Mouse (Mus musculus) kidney, adult 2 months (tissue): ENCODE data around the gene Bsn.

ENCODE experiments used
- CTCF ChIP-seq: fragments of 200-500 bp; conservative IDR thresholded peaks from 2 replicates; pipeline ENCODE4 v1.5.1; 2011; ENCODE audit warnings: low read depth, mild to moderate bottlenecking, control low read depth, low read length, moderate library complexity, mixed read lengths; ENCODE audit not compliant: insufficient read depth, insufficient read length
- POLR2A ChIP-seq: fragments of 200-500 bp; IDR thresholded peaks from one replicate; pipeline ENCODE4 v1.6.1; 2011; ENCODE audit warnings: low read depth, low read length, control low read depth

DNA sequence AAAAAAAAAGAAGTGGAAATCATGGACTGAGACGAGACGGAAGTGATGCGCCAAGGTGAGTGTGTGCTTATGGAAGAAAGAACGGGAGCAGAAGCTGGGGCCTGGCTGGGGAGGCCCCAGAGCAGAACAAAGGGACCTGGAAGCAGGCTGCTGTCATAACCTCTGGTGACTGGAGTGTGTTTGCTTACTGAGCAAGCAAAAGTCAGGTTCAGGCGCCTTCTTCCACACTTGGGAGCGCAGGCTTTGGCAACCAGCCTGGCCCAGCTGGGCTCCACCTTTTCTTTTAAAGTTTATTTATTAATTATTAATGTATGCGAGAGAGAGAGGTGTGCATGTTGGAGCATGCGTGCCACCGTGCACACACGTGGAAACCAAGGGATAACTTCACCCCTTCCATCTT lies 20.4 kb downstream of the Bsn start:
- no peak for TF ChIP-seq CTCF
- no peak for TF ChIP-seq POLR2A
